Mouse (Mus musculus) heart, postnatal 0 days (tissue): ENCODE measurements at regions not wholly inside any gene's neighbourhood (a gene's known extent, or its start where the extent isn't known, plus 50 kb on each side); places are given as distances from the start of the nearest gene placed in this dataset.

Source experiments
- CTCF ChIP-seq: IDR thresholded peaks from 2 replicates; pipeline ENCODE4 v1.5.1; 2016; ENCODE audit warnings: antibody characterized with exemption, control low read depth, low read depth
- EP300 ChIP-seq: IDR thresholded peaks from 2 replicates; pipeline ENCODE4 v1.6.1; 2016; ENCODE audit warnings: antibody characterized with exemption, low read depth

DNA sequence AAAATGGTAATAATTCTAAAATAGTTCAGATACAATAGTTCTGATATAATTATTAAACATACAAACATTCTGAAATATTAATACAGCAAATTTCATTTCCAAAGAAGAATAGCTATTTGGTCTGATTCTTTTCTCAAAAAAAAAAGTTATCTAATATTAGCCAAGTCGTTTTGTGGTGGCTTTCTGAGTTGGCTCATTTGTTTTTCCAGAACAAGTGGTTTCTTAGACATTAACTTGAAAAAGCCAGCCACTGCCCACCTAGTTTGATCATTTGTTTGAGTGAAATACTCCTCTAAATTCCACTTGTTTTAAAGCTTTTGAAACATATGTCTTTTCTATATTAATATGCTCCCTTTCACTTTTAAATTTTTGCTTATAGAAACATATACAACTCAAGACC is 227.6 kb downstream of the Ptprc start:
- TF ChIP-seq EP300: no peak
- TF ChIP-seq CTCF: no peak
